Mouse (Mus musculus) hindbrain, embryonic 11.5 days (tissue): ENCODE measurements around the gene Mia. TPM values are rescaled to one million over a fixed set of nuclear protein-coding genes. Genes with fewer than 3 reads are reported as not detected.

Source experiments
- ATAC-seq: fragments of 200-750 bp; cut with Nextera tagmentation; 2 replicates; pipeline ENCODE4 v1.8.0; 2017; ENCODE audit warnings: mild to moderate bottlenecking, moderate TSS enrichment, moderate library complexity; ENCODE audit not compliant: low FRiP score
- DNase-seq: peaks from one replicate; pipeline ENCODE4 v3.0.0-alpha.2; 2015; ENCODE audit warnings: low spot score
- H3K27ac ChIP-seq: fragments of 300-500 bp; sonication (generic); 2 replicates; pipeline ENCODE4 v1.5.1; 2014; ENCODE audit warnings: mild to moderate bottlenecking, low read depth, low read length
- H3K27me3 ChIP-seq: fragments of 300-500 bp; sonication (generic); 2 replicates; pipeline ENCODE4 v1.6.1; 2014; ENCODE audit warnings: mild to moderate bottlenecking, low read length, moderate library complexity, mixed read lengths; ENCODE audit not compliant: control insufficient read depth, insufficient read depth
- H3K36me3 ChIP-seq: fragments of 300-500 bp; sonication (generic); 2 replicates; pipeline ENCODE4 v1.6.1; 2014; ENCODE audit warnings: mild to moderate bottlenecking, low read length, moderate library complexity, mixed read lengths; ENCODE audit not compliant: control insufficient read depth, insufficient read depth
- H3K4me1 ChIP-seq: fragments of 300-500 bp; sonication (generic); replicated peaks from 2 replicates; pipeline ENCODE4 v1.6.1; 2014; ENCODE audit warnings: low read length, mixed read lengths; ENCODE audit not compliant: control insufficient read depth, insufficient read depth
- H3K4me2 ChIP-seq: fragments of 300-500 bp; sonication (generic); replicated peaks from 2 replicates; pipeline ENCODE4 v1.6.1; 2014; ENCODE audit warnings: mild to moderate bottlenecking, low read depth, low read length
- H3K4me3 ChIP-seq: fragments of 300-500 bp; sonication (generic); 2 replicates; pipeline ENCODE4 v1.5.1; 2014; ENCODE audit warnings: low read depth, low read length
- H3K9ac ChIP-seq: fragments of 300-500 bp; sonication (generic); 2 replicates; pipeline ENCODE4 v1.6.1; 2014; ENCODE audit warnings: low read depth, low read length
- H3K9me3 ChIP-seq: fragments of 300-500 bp; sonication (generic); 2 replicates; pipeline ENCODE4 v1.6.1; 2016; ENCODE audit warnings: low read length; ENCODE audit not compliant: control insufficient read depth
- WGBS: fragments of 180-500 bp; shearing (Covaris S2); extraction: QIAGEN DNeasy Blood & Tissue Kit; methylation state at CpG from one replicate; pipeline ENCODE4 v1.1.7; 2014; 5-methylcytosine and 5-hydroxymethylcytosine counted together
- polyA plus RNA-seq: library from polyadenylated mRNA; unstranded; fragments of >200 nt; fragmentation: Nextera tagmentation; extraction: Ambion mirVana; gene quantifications from 2 replicates; pipeline ENCODE4 v1.2.1, GENCODE M21; 2014

Mia gene
- polyA plus RNA-seq, 1 experiment from 2014 or later = 3.4 TPM

DNA sequence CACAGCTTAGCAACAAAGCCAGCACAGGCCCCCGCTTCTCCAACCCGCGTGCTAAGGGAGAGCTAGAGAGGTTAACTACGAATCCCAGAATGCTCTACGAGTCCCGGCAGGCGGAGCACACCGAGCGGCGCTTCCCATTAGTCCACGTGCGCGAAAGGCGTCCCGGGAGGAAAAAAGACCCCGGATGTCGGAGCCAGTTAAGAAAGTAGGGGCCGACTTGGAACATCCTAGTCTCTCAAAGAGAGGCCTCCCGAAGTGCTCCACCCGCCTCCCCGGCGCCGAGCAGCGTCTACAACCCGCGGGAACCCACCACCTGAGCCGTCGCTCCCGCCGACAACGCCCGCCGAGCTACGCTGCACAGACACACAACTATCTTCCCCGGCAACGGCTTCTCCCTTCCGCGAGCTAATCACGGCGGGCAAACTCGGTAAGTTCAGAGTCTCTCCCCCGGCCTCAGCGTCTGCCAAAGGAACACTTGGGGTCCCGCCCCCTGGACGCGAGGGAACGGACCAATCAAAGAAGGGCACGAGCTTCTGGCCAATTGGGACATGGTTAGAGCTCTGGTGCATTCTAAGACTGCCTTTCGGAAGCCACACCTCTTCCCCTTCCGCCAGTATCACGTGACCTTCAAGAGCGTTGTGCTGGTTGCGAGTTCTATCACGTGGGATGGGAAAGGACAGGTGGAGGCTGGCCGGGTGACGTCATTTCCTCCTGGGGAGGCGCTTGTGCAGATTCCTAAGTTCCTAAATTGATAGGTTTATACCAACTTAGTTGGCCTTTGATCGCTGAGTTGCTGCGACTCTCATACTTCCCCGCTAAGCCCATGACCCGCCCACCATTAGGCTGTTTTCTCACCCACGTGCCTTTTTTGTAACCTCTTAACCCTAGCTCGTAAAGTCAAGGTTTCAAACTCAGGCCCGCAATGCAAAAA lies 15.0 kb upstream of the Mia start, which contains the start of the genes BC024978 and Snrpa:
TSS of gene BC024978 (plus strand) at position 101 of the 931 bp plus-strand sequence.
TSS of gene Snrpa (minus strand) at position 591 of the 931 bp plus-strand sequence.
- no peaks in the 10 kb centered on the region for H3K9me3 ChIP-seq

DNA sequence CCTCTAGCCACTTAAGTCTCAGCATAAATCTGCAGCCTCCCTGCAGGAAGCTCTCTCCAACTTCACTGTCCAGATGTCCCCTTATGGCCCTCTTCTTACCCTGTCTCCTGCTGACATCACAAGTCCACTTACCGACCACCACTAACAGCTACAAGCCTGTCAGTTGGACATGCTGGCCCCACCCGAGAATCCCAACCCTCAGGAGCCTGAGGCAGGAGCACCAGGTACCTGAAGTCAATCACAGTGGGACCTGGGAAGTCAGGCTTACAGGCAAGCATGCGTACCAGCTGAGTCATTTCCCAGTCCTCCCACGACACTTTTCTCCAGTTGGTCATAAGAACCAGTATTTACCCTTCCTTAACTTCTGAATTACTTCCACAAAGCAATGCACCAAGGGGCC lies 12.8 kb upstream of the Mia start:
- 88% methylated on average over 4 of the region's 4 CpGs for WGBS
- no peak overlapping the region for H3K4me2 ChIP-seq
- no peak overlapping the region for H3K4me3 ChIP-seq
- no peaks in the 10 kb centered on the region; the same call in 1 of the 2 replicates for H3K4me1 ChIP-seq
- no peak overlapping the region for H3K27ac ChIP-seq
- H3K27me3 ChIP-seq = no peaks in the 10 kb centered on the region
- no peak overlapping the region for H3K9ac ChIP-seq
- H3K36me3 ChIP-seq = peaks cover 41% of the 10 kb centered on the region
- ATAC-seq (no peak), DNase-seq (no peak)
- H3K9me3 ChIP-seq = no peaks in the 10 kb centered on the region

More for the DNA sequence above, 15.0 kb upstream of the Mia start, which contains the start of the genes BC024978 and Snrpa:
- peaks cover 19% of the 10 kb centered on the region for H3K36me3 ChIP-seq
- ATAC-seq (peak; percentile 99), DNase-seq (peak; percentile 95)
- no peaks in the 10 kb centered on the region; the same call in 1 of the 2 replicates for H3K4me1 ChIP-seq
- peak within 1 kb of the TSS; percentile 94 for H3K27ac ChIP-seq
- H3K4me3 ChIP-seq = peak within 1 kb of the TSS; percentile 88
- peak within 1 kb of the TSS; percentile 88 for H3K9ac ChIP-seq
- WGBS = 2% methylated on average over 63 of the region's 64 CpGs
- peak within 1 kb of the TSS; percentile 78 for H3K4me2 ChIP-seq
- H3K27me3 ChIP-seq = no peaks in the 10 kb centered on the region

DNA sequence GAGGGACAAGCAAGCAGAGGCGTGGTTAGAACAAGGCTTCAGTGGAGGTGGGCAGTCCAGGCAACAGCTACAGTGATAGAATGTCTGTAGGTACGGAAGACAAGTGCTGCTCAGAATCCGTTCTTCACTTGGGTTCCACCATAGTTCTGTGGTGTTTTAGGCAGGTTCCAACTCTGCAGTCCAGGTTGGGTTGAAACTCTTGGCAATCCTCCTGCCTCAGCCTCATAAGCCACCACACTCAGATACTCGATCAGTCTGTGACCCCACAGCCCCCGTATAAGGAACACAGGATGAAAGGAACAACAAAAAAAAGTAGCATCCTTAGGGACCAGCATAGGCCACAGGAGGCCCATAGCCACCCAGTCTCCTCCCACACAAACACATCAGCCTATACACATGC lies 11.5 kb upstream of the Mia start:
- 98% methylated on average over 5 of the region's 5 CpGs for WGBS
- no peak overlapping the region for H3K27ac ChIP-seq

DNA sequence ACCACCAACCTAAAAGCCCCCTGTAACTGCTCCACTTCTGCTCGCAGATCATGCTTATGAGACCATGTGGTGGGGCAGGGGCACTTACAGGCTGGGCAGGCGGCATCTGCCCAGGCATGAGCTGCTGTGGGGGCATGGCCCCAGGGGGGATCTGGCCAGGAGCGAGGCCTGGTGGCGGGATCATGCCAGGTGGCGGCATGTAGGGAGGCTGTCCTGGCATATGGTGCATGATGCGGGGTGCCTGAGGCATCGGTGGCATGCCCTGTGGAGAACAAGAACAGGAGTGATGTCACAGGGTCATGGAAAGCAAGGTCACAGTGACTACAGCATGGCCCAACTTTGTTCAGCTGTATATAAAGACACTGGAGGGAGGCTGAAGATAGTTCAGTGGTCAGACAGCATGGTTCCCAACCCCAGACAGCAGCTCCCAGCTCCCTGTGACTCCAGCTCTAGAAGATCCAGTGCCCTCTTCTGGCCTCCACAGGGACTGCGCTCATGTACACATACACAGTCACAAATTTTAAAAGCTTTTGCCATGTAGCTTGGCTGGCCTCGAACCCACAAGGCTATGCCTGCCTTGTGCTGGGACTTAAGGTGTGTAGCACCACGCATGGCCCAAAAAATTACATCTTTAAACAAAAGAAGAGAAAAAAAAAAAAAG lies 8.4 kb upstream of the Mia start:
- Histone ChIP-seq H3K27me3 (no peaks in the 10 kb centered on the region), H3K27ac (no peak overlapping the region), H3K4me2 (no peak overlapping the region), H3K9me3 (no peaks in the 10 kb centered on the region), H3K36me3 (peaks cover 68% of the 10 kb centered on the region), H3K4me1 (no peaks in the 10 kb centered on the region; the same call in 1 of the 2 replicates), H3K4me3 (no peak overlapping the region), H3K9ac (no peak overlapping the region)
- ATAC-seq (peak; percentile 38; the same call in 1 of the 2 replicates), DNase-seq (peak; percentile 26)
- WGBS = 93% methylated on average over 10 of the region's 10 CpGs

More for the DNA sequence above, 11.5 kb upstream of the Mia start:
- Histone ChIP-seq H3K9me3 (no peaks in the 10 kb centered on the region), H3K4me1 (no peaks in the 10 kb centered on the region; the same call in 1 of the 2 replicates), H3K36me3 (peaks cover 49% of the 10 kb centered on the region), H3K27me3 (no peaks in the 10 kb centered on the region), H3K4me3 (no peak overlapping the region), H3K9ac (no peak overlapping the region), H3K4me2 (no peak overlapping the region)
- ATAC-seq (no peak), DNase-seq (no peak)

DNA sequence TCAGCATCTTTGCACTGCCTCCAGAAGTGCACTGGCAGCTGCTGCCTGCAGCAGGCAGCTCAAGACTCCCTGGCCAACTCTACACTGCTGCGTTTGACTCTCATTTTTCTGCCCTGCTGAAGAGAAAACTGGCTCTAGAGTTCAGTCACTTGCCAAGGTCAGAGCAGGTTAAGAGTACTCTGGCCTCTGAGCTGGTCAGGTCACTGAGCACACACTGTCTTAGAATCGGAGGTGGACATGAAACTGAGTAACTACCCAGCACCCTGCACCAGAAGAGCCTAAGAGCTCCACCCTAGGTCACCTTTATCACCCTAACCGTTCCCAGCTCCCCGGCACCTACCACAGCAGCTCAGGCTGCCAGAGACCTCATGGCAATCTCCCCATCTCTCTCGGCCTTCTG lies 5.0 kb upstream of the Mia start:
- DNase-seq (no peak), ATAC-seq (no peak)
- Histone ChIP-seq H3K4me1 (no peaks in the 10 kb centered on the region), H3K36me3 (peaks cover 56% of the 10 kb centered on the region), H3K27me3 (no peaks in the 10 kb centered on the region), H3K9me3 (no peaks in the 10 kb centered on the region), H3K4me3 (no peak overlapping the region), H3K9ac (no peak overlapping the region), H3K4me2 (no peak overlapping the region), H3K27ac (no peak overlapping the region)
- 95% methylated on average over 5 of the region's 5 CpGs for WGBS

DNA sequence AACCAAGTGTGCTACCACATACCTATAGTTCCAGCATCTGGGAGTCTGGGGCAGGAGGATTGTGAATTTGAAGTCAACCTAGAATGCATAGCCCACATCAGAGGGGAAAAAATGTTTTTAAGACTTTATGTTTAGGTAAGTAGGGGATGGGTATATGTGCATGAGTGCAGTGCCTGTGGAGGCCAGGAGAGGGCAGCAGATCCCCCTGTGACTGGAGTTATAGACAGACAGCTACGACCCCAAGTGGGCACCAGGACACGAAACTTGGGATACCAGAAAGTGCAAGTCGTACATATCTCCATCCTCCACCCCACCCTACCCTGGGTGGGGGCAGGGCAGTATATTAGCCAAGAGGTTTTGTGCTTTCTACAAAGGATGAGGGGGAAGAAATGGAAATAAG lies 4.0 kb upstream of the Mia start:
- Histone ChIP-seq H3K4me3 (no peak overlapping the region), H3K9ac (no peak overlapping the region), H3K36me3 (peaks cover 46% of the 10 kb centered on the region), H3K27ac (no peak overlapping the region), H3K4me2 (no peak overlapping the region), H3K27me3 (no peaks in the 10 kb centered on the region), H3K9me3 (no peaks in the 10 kb centered on the region), H3K4me1 (no peaks in the 10 kb centered on the region)
- DNase-seq = peak; percentile 67
- no peak for ATAC-seq
- WGBS = 80% methylated on average over 3 of the region's 3 CpGs

DNA sequence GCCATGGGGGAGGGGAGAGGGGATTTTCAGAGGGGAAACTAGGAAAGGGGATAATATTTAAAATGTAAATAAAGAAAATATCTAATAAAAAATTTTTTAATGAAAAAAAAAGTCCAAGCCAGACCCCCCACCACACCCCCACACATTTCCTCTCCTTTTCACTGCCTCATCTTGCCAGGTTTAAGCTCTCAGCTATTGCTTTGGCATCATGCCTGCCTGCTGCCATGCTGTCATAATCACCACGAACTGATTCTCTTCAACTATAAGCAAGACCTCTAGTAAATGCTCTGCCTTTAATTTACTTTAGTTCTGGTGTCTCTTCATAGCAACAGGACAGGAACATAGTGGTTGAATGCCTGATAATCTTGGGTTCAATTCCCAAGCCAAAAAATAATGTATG lies 1.5 kb upstream of the Mia start:
- Histone ChIP-seq H3K9me3 (no peaks in the 10 kb centered on the region), H3K4me3 (no peak overlapping the region), H3K27ac (no peak overlapping the region), H3K9ac (no peak overlapping the region), H3K36me3 (peaks cover 26% of the 10 kb centered on the region), H3K4me2 (no peak overlapping the region), H3K27me3 (no peaks in the 10 kb centered on the region), H3K4me1 (peaks cover 4% of the 10 kb centered on the region; the same call in 1 of the 2 replicates)
- no peak for ATAC-seq
- WGBS = 89% methylated on average over 1 of the region's 1 CpGs
- DNase-seq = no peak

DNA sequence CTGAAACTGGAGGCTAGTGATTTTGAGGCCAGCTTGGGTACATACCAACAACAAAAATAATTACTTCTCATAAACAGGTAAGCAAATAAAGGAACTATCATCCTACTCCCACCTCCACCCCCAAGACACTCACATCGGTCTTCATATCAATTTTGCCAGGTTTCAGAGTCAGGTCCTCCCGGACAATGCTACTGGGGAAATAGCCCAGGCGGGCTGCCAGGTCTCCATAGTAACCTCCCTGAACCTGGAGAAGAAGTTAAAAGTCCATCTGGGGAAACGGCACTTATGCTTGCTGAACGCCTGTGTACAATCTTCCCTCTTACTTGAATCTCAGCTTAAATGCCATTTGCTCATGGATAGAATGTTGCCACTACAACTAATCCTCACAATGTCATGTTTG lies 921 bp downstream of the Mia start:
- Histone ChIP-seq H3K4me1 (peaks cover 4% of the 10 kb centered on the region; the same call in 1 of the 2 replicates), H3K27me3 (no peaks in the 10 kb centered on the region), H3K4me2 (no peak overlapping the region), H3K27ac (no peak overlapping the region), H3K9me3 (no peaks in the 10 kb centered on the region), H3K4me3 (no peak overlapping the region), H3K36me3 (peaks cover 8% of the 10 kb centered on the region), H3K9ac (no peak overlapping the region)
- WGBS = 67% methylated on average over 5 of the region's 5 CpGs
- no peak for ATAC-seq
- no peak for DNase-seq
